Mouse (Mus musculus) embryonic facial prominence, embryonic 12.5 days (tissue): Measurements from ENCODE around the gene R3hcc1l. TPM values are rescaled to one million over a fixed set of nuclear protein-coding genes. Genes with fewer than 3 reads are reported as not detected.

ENCODE experiments used
- ATAC-seq: fragments of 200-750 bp; cut with Nextera tagmentation; 2 replicates; pipeline ENCODE4 v1.8.0; 2017; ENCODE audit not compliant: insufficient number of reproducible peaks, insufficient read depth, low FRiP score, low TSS enrichment
- H3K27ac ChIP-seq: fragments of 300-500 bp; sonication (generic); 2 replicates; pipeline ENCODE4 v1.5.1; 2016; ENCODE audit warnings: mild to moderate bottlenecking
- H3K27me3 ChIP-seq: fragments of 300-500 bp; sonication (generic); 2 replicates; pipeline ENCODE4 v1.6.1; 2016; ENCODE audit warnings: mild to moderate bottlenecking, moderate library complexity
- H3K36me3 ChIP-seq: fragments of 300-500 bp; sonication (generic); 2 replicates; pipeline ENCODE4 v1.6.1; 2016; ENCODE audit warnings: mild to moderate bottlenecking
- H3K4me1 ChIP-seq: fragments of 300-500 bp; sonication (generic); 2 replicates; pipeline ENCODE4 v1.6.1; 2016
- H3K4me2 ChIP-seq: fragments of 300-500 bp; sonication (generic); replicated peaks from 2 replicates; pipeline ENCODE4 v1.6.1; 2016; ENCODE audit warnings: mild to moderate bottlenecking, moderate library complexity
- H3K4me3 ChIP-seq: fragments of 300-500 bp; sonication (generic); 2 replicates; pipeline ENCODE4 v1.5.1; 2016; ENCODE audit warnings: mild to moderate bottlenecking
- H3K9ac ChIP-seq: fragments of 300-500 bp; sonication (generic); 2 replicates; pipeline ENCODE4 v1.6.1; 2016; ENCODE audit warnings: mild to moderate bottlenecking, moderate library complexity
- H3K9me3 ChIP-seq: fragments of 300-500 bp; sonication (generic); 2 replicates; pipeline ENCODE4 v1.6.1; 2016; ENCODE audit warnings: mild to moderate bottlenecking, moderate library complexity
- WGBS: fragments of 180-500 bp; shearing (Covaris S2); methylation state at CpG from one replicate; pipeline ENCODE4 v1.1.7; 2016; 5-methylcytosine and 5-hydroxymethylcytosine counted together
- polyA plus RNA-seq: library from polyadenylated mRNA; unstranded; fragments of >200 nt; fragmentation: Nextera tagmentation; extraction: Ambion mirVana; gene quantifications from 2 replicates; pipeline ENCODE4 v1.2.1, GENCODE M21; 2016

Gene R3hcc1l
- polyA plus RNA-seq: 24.8 and 28.0 TPM in 2 replicates

GRCm38 (mm10) chr19:42518620-42519310, at the start of gene R3hcc1l:
Gene R3hcc1l (plus strand): TSS chr19:42518759.
- H3K4me1 ChIP-seq: peaks cover 8% of the 10 kb centered on the region
- ATAC-seq: peak; percentile 89
- H3K27ac ChIP-seq: peak within 1 kb of the TSS; percentile 75
- H3K27me3 ChIP-seq: no peaks in the 10 kb centered on the region
- under 1% methylated on average over 59 of the region's 59 CpGs for WGBS
- H3K4me3 ChIP-seq: peak within 1 kb of the TSS; percentile 94
- H3K9me3 ChIP-seq: no peaks in the 10 kb centered on the region
- H3K4me2 ChIP-seq: peak within 1 kb of the TSS; percentile 68
- no peaks in the 10 kb centered on the region for H3K36me3 ChIP-seq
- peak within 1 kb of the TSS; percentile 87 for H3K9ac ChIP-seq

- 83% methylated on average over 4 of the region's 4 CpGs for WGBS
- H3K9me3 ChIP-seq: no peaks in the 10 kb centered on the region
Measured at GRCm38 (mm10) chr19:42471571-42471970, 47.0 kb upstream of the R3hcc1l start.

GRCm38 (mm10) chr19:42472831-42473230, 45.7 kb upstream of the R3hcc1l start:
- 29% methylated on average over 11 of the region's 11 CpGs for WGBS
- no peak overlapping the region for H3K27ac ChIP-seq
- H3K27me3 ChIP-seq: no peaks in the 10 kb centered on the region
- no peaks in the 10 kb centered on the region for H3K4me1 ChIP-seq
- no peak overlapping the region for H3K9ac ChIP-seq
- no peak overlapping the region for H3K4me3 ChIP-seq
- H3K36me3 ChIP-seq: no peaks in the 10 kb centered on the region
- no peak overlapping the region for H3K4me2 ChIP-seq
- no peaks in the 10 kb centered on the region for H3K9me3 ChIP-seq
- ATAC-seq: no peak

More at GRCm38 (mm10) chr19:42471571-42471970, 47.0 kb upstream of the R3hcc1l start:
- Histone ChIP-seq H3K27me3 (no peaks in the 10 kb centered on the region), H3K4me1 (no peaks in the 10 kb centered on the region), H3K4me3 (no peak overlapping the region), H3K4me2 (no peak overlapping the region), H3K9ac (no peak overlapping the region), H3K36me3 (no peaks in the 10 kb centered on the region), H3K27ac (no peak overlapping the region)
- no peak for ATAC-seq

GRCm38 (mm10) chr19:42477769-42478168, 40.8 kb upstream of the R3hcc1l start:
- Histone ChIP-seq H3K9me3 (no peaks in the 10 kb centered on the region), H3K4me2 (no peak overlapping the region), H3K4me3 (no peak overlapping the region), H3K27me3 (peaks cover 6% of the 10 kb centered on the region; the same call in 1 of the 2 replicates), H3K36me3 (no peaks in the 10 kb centered on the region), H3K9ac (no peak overlapping the region), H3K4me1 (no peaks in the 10 kb centered on the region), H3K27ac (no peak overlapping the region)
- WGBS: 77% methylated on average over 5 of the region's 5 CpGs
- no peak for ATAC-seq

GRCm38 (mm10) chr19:42478303-42478702, 40.3 kb upstream of the R3hcc1l start:
- peaks cover 6% of the 10 kb centered on the region; the same call in 1 of the 2 replicates for H3K27me3 ChIP-seq
- no peak for ATAC-seq
- H3K9me3 ChIP-seq: no peaks in the 10 kb centered on the region
- no peaks in the 10 kb centered on the region for H3K4me1 ChIP-seq
- no peak overlapping the region for H3K4me2 ChIP-seq
- WGBS: 56% methylated on average over 12 of the region's 12 CpGs
- H3K27ac ChIP-seq: no peak overlapping the region
- H3K4me3 ChIP-seq: no peak overlapping the region
- H3K36me3 ChIP-seq: no peaks in the 10 kb centered on the region
- no peak overlapping the region for H3K9ac ChIP-seq

GRCm38 (mm10) chr19:42485443-42485842, 33.1 kb upstream of the R3hcc1l start:
- H3K9me3 ChIP-seq: no peaks in the 10 kb centered on the region
- no peak overlapping the region for H3K9ac ChIP-seq
- H3K27ac ChIP-seq: no peak overlapping the region
- no peaks in the 10 kb centered on the region for H3K36me3 ChIP-seq
- WGBS: 69% methylated on average over 7 of the region's 7 CpGs
- H3K27me3 ChIP-seq: no peaks in the 10 kb centered on the region
- no peak for ATAC-seq
- no peak overlapping the region for H3K4me2 ChIP-seq
- no peak overlapping the region for H3K4me3 ChIP-seq
- no peaks in the 10 kb centered on the region for H3K4me1 ChIP-seq

- H3K9me3 ChIP-seq: no peaks in the 10 kb centered on the region
- H3K9ac ChIP-seq: no peak overlapping the region
- no peak overlapping the region for H3K27ac ChIP-seq
- no peaks in the 10 kb centered on the region for H3K4me1 ChIP-seq
- no peaks in the 10 kb centered on the region for H3K36me3 ChIP-seq
- H3K4me3 ChIP-seq: no peak overlapping the region
- no peaks in the 10 kb centered on the region for H3K27me3 ChIP-seq
- H3K4me2 ChIP-seq: no peak overlapping the region
- 67% methylated on average over 3 of the region's 3 CpGs for WGBS
- no peak for ATAC-seq
Measured at GRCm38 (mm10) chr19:42487261-42487660, 31.3 kb upstream of the R3hcc1l start.

GRCm38 (mm10) chr19:42493257-42493917, 25.2 kb upstream of the R3hcc1l start:
- ATAC-seq: no peak
- no peak overlapping the region for H3K4me3 ChIP-seq
- no peak overlapping the region for H3K9ac ChIP-seq
- 43% methylated on average over 5 of the region's 5 CpGs for WGBS
- no peaks in the 10 kb centered on the region for H3K27me3 ChIP-seq
- H3K4me1 ChIP-seq: no peaks in the 10 kb centered on the region
- H3K36me3 ChIP-seq: no peaks in the 10 kb centered on the region
- H3K4me2 ChIP-seq: no peak overlapping the region
- no peaks in the 10 kb centered on the region for H3K9me3 ChIP-seq
- no peak overlapping the region for H3K27ac ChIP-seq

GRCm38 (mm10) chr19:42504156-42504555, 14.4 kb upstream of the R3hcc1l start:
- Histone ChIP-seq H3K9ac (no peak overlapping the region), H3K9me3 (no peaks in the 10 kb centered on the region), H3K4me1 (no peaks in the 10 kb centered on the region), H3K27ac (no peak overlapping the region), H3K4me2 (no peak overlapping the region), H3K36me3 (no peaks in the 10 kb centered on the region), H3K4me3 (no peak overlapping the region), H3K27me3 (no peaks in the 10 kb centered on the region)
- 64% methylated on average over 3 of the region's 3 CpGs for WGBS
- no peak for ATAC-seq

- no peak for ATAC-seq
- no peaks in the 10 kb centered on the region for H3K4me1 ChIP-seq
Measured at GRCm38 (mm10) chr19:42509625-42510024, 8.9 kb upstream of the R3hcc1l start.

GRCm38 (mm10) chr19:42510276-42511171, 8.0 kb upstream of the R3hcc1l start:
- H3K9ac ChIP-seq: no peak overlapping the region
- WGBS: 60% methylated on average over 16 of the region's 16 CpGs
- no peaks in the 10 kb centered on the region for H3K36me3 ChIP-seq
- no peaks in the 10 kb centered on the region for H3K4me1 ChIP-seq
- no peaks in the 10 kb centered on the region for H3K27me3 ChIP-seq
- no peak overlapping the region for H3K4me3 ChIP-seq
- no peaks in the 10 kb centered on the region for H3K9me3 ChIP-seq
- no peak for ATAC-seq
- no peak overlapping the region for H3K4me2 ChIP-seq
- no peak overlapping the region for H3K27ac ChIP-seq

More at GRCm38 (mm10) chr19:42509625-42510024, 8.9 kb upstream of the R3hcc1l start:
- H3K4me2 ChIP-seq: no peak overlapping the region
- H3K27me3 ChIP-seq: no peaks in the 10 kb centered on the region
- H3K9ac ChIP-seq: no peak overlapping the region
- H3K4me3 ChIP-seq: no peak overlapping the region
- H3K27ac ChIP-seq: no peak overlapping the region
- no peaks in the 10 kb centered on the region for H3K36me3 ChIP-seq
- no peaks in the 10 kb centered on the region for H3K9me3 ChIP-seq
- 83% methylated on average over 9 of the region's 9 CpGs for WGBS
